Mouse (Mus musculus) hindbrain, embryonic 12.5 days (tissue): ENCODE data around the gene Clec2h. TPM values are rescaled to one million over a fixed set of nuclear protein-coding genes. Genes with fewer than 3 reads are reported as not detected.
"Not testable (repeated sequence)": the region's sequence is repeated elsewhere in the genome, so short reads cannot be mapped to it uniquely, and the experiment has no call there.

Experiments
- ATAC-seq: fragments of 200-750 bp; cut with Nextera tagmentation; 2 replicates; pipeline ENCODE4 v1.8.0; 2017; ENCODE audit warnings: moderate TSS enrichment; ENCODE audit not compliant: low FRiP score
- H3K27ac ChIP-seq: fragments of 300-500 bp; sonication (generic); 2 replicates; pipeline ENCODE4 v1.5.1; 2016; ENCODE audit warnings: mild to moderate bottlenecking
- H3K27me3 ChIP-seq: fragments of 300-500 bp; sonication (generic); 2 replicates; pipeline ENCODE4 v1.6.1; 2016; ENCODE audit warnings: mild to moderate bottlenecking
- H3K36me3 ChIP-seq: fragments of 300-500 bp; sonication (generic); 2 replicates; pipeline ENCODE4 v1.6.1; 2016; ENCODE audit warnings: mild to moderate bottlenecking
- H3K4me1 ChIP-seq: fragments of 300-500 bp; sonication (generic); 2 replicates; pipeline ENCODE4 v1.6.1; 2016
- H3K4me2 ChIP-seq: fragments of 300-500 bp; sonication (generic); replicated peaks from 2 replicates; pipeline ENCODE4 v1.6.1; 2016; ENCODE audit warnings: mild to moderate bottlenecking
- H3K4me3 ChIP-seq: fragments of 300-500 bp; sonication (generic); 2 replicates; pipeline ENCODE4 v1.5.1; 2016; ENCODE audit warnings: mild to moderate bottlenecking
- H3K9ac ChIP-seq: fragments of 300-500 bp; sonication (generic); 2 replicates; pipeline ENCODE4 v1.6.1; 2016; ENCODE audit warnings: mild to moderate bottlenecking, moderate library complexity
- H3K9me3 ChIP-seq: fragments of 300-500 bp; sonication (generic); replicated peaks from 2 replicates; pipeline ENCODE4 v1.6.1; 2016; ENCODE audit warnings: mild to moderate bottlenecking
- WGBS: fragments of 180-500 bp; shearing (Covaris S2); methylation state at CpG from one replicate; pipeline ENCODE4 v1.1.7; 2016; 5-methylcytosine and 5-hydroxymethylcytosine counted together
- polyA plus RNA-seq: library from polyadenylated mRNA; unstranded; fragments of >200 nt; fragmentation: Nextera tagmentation; extraction: Ambion mirVana; gene quantifications from 2 replicates; pipeline ENCODE4 v1.2.1, GENCODE M21; 2016

The Clec2h gene
- polyA plus RNA-seq, 1 experiment from 2014 or later: not detected

DNA sequence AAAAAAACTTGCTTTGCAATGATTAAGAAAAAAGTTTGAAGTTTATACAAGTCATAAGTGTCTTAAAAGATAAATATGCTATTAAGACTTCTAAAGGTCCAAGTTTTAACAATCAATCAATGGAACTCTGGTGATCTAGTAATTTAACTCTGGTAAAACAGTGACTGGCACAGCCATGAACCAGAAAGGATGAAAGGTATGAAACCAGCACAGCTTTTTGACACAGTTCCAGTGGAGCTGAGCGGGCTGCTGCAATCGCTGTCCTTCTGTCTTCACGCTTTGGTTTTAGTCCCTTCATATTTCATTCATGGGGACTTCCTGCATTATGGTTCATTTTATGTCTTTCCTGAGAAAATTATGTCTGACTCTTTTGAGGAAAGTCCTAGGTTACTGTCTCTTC, 12.5 kb upstream of the Clec2h start:
- no peaks in the 10 kb centered on the region for H3K27me3 ChIP-seq
- H3K9me3 ChIP-seq: no peaks in the 10 kb centered on the region
- no peak overlapping the region for H3K9ac ChIP-seq
- H3K4me1 ChIP-seq: no peaks in the 10 kb centered on the region
- no peak for ATAC-seq
- H3K36me3 ChIP-seq: no peaks in the 10 kb centered on the region
- no peak overlapping the region for H3K4me2 ChIP-seq
- WGBS: 92% methylated on average over 3 of the region's 3 CpGs
- no peak overlapping the region for H3K27ac ChIP-seq
- H3K4me3 ChIP-seq: no peak overlapping the region

DNA sequence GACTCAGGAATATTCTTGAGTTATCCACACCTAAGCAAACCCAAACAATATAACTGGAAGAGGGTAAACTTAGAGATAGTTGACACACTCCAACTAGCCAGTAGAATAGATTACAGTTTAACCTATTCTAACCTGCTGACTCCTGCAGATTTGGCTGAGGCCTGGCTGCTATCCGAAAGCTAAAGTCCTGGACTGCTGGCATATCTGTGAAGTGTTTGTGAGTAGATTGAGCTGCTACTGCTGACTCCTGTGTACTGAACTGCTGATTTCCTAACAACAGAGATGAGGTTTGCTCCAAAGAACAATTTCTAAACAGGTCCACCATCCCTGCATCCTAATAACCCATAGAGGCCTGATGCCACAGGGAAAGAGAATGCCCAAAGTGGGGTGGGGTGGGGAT, 12.0 kb upstream of the Clec2h start:
- ATAC-seq: no peak
- Histone ChIP-seq H3K4me3 (no peak overlapping the region), H3K27ac (no peak overlapping the region), H3K4me1 (no peaks in the 10 kb centered on the region), H3K9ac (no peak overlapping the region), H3K36me3 (no peaks in the 10 kb centered on the region), H3K4me2 (no peak overlapping the region), H3K27me3 (no peaks in the 10 kb centered on the region), H3K9me3 (no peaks in the 10 kb centered on the region)
- WGBS: 86% methylated on average over 1 of the region's 1 CpGs

DNA sequence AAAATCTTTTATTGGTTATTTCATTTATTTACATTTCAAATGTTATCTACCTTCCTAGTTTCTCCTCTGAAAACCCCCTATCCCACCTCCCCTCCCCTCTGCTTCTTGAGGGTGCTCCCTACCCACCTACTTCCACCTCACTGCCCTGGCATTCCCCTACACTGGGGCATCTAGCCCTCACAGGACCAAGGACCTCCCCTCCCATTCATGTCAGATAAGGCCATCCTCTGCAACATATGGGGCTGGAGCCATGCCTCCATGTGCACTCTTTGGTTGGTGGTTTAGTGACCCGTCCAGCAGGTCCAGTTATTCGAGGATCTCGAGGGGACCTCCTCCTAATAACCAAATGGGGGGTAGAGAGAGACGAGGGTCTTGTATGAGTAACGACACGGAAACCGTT, 11.4 kb upstream of the Clec2h start:
- not testable (repeated sequence) for H3K27me3 ChIP-seq, H3K9ac ChIP-seq, H3K9me3 ChIP-seq, H3K4me2 ChIP-seq, H3K4me3 ChIP-seq, H3K27ac ChIP-seq, H3K36me3 ChIP-seq, H3K4me1 ChIP-seq, ATAC-seq
- WGBS: 97% methylated on average over 6 of the region's 7 CpGs

DNA sequence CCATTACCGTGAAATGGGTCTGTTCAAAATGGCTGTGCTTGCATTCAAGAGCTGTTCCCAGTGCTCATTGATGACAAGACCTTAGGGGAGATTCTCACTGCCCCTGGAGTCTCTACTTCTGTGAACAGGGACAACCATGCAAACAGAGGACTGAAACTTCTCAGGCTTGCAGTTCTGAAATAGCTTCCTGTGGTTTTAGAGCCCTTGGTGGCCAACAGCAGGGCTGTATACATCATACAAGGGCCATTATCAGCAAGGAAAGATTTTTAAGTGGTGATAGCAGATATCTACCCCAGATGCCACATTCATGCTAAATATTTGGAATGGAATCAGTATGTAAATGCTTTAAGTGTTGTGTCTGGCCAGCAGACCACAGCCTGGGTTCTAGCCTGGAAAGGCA, 9.2 kb upstream of the Clec2h start:
- H3K9me3 ChIP-seq: no peaks in the 10 kb centered on the region
- WGBS: 87% methylated on average over 1 of the region's 1 CpGs
- ATAC-seq: no peak

DNA sequence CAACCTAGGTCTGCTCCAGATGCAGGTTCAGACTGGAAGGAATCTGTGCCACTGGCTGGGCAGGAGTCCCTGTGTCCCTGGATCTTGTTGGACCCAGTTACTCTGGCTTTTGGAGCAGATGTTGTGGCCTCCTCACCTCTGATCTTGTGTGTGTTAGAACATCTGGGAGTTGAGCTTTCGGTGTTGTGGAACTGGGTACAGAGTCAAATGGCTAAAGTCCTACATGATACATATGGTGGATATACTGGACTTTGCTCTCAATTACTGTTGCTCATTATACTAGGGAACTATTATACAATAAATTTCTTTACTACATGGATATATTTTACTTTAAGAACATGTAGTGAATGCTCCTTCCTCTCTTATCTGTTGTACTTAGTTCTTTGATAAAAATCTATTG, 936 bp upstream of the Clec2h start:
- Histone ChIP-seq H3K4me2 (no peak overlapping the region), H3K27ac (no peak overlapping the region), H3K4me3 (no peak overlapping the region), H3K36me3 (no peaks in the 10 kb centered on the region), H3K4me1 (no peaks in the 10 kb centered on the region), H3K9ac (no peak overlapping the region), H3K27me3 (no peaks in the 10 kb centered on the region), H3K9me3 (no peaks in the 10 kb centered on the region)
- no peak for ATAC-seq
- WGBS: 100% methylated on average over 1 of the region's 1 CpGs

More for the DNA sequence above, 9.2 kb upstream of the Clec2h start:
- Histone ChIP-seq H3K27me3 (no peaks in the 10 kb centered on the region), H3K4me3 (no peak overlapping the region), H3K9ac (no peak overlapping the region), H3K4me2 (no peak overlapping the region), H3K27ac (no peak overlapping the region), H3K4me1 (no peaks in the 10 kb centered on the region), H3K36me3 (no peaks in the 10 kb centered on the region)

DNA sequence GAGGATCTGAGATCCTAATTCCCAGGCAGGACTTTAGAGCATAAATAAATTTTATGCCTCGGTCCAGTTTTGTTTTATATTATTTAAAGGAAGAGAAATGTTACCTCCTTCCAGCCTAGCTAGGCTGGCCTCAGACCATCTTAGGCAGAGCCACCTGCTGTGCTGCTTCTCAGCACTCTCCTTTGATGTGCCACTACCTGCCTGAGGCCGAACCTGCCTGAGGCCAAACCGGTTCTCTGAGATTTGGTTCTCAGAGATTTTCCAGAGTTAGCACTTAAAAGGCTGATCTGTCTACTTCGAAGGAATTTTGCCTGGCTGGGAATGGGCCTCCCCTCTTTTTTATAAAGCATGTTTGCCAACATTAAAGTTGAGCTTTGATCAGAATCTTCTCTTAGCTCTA, 7.8 kb downstream of the Clec2h start:
- Histone ChIP-seq H3K9me3 (0 out of 2 replicates have a peak, but pooled peaks cover 3% of the 10 kb centered on the region), H3K4me2 (no peak overlapping the region), H3K4me1 (no peaks in the 10 kb centered on the region), H3K27ac (no peak overlapping the region), H3K9ac (no peak overlapping the region), H3K4me3 (no peak overlapping the region), H3K27me3 (no peaks in the 10 kb centered on the region), H3K36me3 (no peaks in the 10 kb centered on the region)
- WGBS: 57% methylated on average over 4 of the region's 4 CpGs
- no peak for ATAC-seq

DNA sequence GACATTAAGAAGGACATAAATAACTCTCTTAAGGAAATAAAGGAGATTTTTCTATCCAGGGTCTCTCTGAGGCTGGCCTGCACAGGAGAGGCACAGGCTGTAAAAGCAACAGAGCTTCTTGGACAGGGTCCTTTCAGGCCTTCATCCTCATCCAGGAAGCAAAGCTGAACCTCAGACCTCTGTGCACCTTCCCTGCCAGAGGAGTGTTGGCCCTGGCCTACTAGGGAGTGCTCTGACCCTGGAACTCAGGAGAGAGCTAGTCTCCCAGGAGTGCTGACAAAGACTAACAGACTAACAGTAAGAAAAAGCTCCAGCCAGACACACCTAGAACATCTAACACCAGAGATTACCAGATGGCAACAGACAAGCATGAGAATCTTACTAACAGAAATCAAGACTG, 17.4 kb downstream of the Clec2h start:
- H3K9ac ChIP-seq: no peak overlapping the region
- no peaks in the 10 kb centered on the region for H3K27me3 ChIP-seq
- no peak for ATAC-seq
- no peaks in the 10 kb centered on the region for H3K36me3 ChIP-seq
- no peaks in the 10 kb centered on the region for H3K4me1 ChIP-seq
- no peak overlapping the region for H3K4me2 ChIP-seq
- no peaks in the 10 kb centered on the region for H3K9me3 ChIP-seq
- no peak overlapping the region for H3K27ac ChIP-seq
- H3K4me3 ChIP-seq: no peak overlapping the region

DNA sequence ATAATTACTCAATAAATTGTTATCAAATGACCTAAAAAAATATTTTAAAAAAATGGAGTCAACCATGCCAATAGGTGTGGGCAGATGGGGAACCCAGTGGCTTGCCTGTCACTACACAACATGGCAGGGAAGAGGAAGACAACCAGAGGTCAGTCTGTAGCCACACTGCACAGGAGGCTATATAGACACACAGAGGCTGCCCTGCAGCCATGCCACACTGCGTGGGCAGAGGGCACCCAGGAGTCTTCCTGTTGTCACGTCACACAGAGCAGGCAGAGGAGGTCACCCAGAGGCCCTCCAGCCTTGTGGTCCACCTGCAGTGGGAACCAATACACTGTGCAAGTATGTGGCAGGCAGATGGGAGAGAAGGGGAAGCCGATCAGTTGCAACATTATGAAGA, 39.5 kb downstream of the Clec2h start:
- ATAC-seq: no peak
- WGBS: 87% methylated on average over 3 of the region's 3 CpGs
- Histone ChIP-seq H3K27ac (no peak overlapping the region), H3K4me3 (no peak overlapping the region), H3K27me3 (no peaks in the 10 kb centered on the region), H3K4me2 (no peak overlapping the region), H3K4me1 (no peaks in the 10 kb centered on the region), H3K36me3 (no peaks in the 10 kb centered on the region), H3K9ac (no peak overlapping the region), H3K9me3 (no peaks in the 10 kb centered on the region)

DNA sequence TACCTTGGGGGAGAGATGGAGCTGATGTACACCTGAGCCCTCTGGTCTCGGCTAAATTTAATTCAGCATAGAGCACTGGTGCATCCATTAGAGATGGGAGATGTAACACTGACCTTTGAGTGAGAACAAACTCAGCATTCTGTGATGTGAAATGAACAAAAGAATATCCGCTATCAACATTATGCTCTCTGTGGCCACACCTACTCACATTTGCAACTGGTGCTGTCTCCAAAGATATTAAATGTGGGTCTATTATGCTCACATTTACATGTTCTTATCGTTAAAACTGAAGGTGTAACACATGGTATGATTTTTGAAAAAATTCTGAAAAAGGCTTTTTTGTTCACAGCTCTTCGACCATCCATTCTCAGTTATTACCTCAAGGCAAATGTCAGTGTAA, 60.8 kb downstream of the Clec2h start, which contains the start of gene Klrb1:
TSS of gene Klrb1 (minus strand) at position 101 of the 400 bp plus-strand sequence.
- WGBS: 88% methylated on average over 4 of the region's 4 CpGs
- Histone ChIP-seq H3K9me3 (no peaks in the 10 kb centered on the region), H3K4me3 (no peak within 1 kb of the TSS), H3K4me1 (no peaks in the 10 kb centered on the region), H3K36me3 (no peaks in the 10 kb centered on the region), H3K9ac (no peak within 1 kb of the TSS), H3K27ac (no peak within 1 kb of the TSS), H3K27me3 (no peaks in the 10 kb centered on the region), H3K4me2 (no peak within 1 kb of the TSS)
- no peak for ATAC-seq

Other genes with a start within 250 kb of the Clec2h start
- 33.4 and 37.7 TPM in 2 replicates for gene Itfg2, start 237.5 kb upstream of the Clec2h start, polyA plus RNA-seq
- gene Fkbp4, start 223.7 kb upstream of the Clec2h start, polyA plus RNA-seq: 415 and 439 TPM in 2 replicates
- not detected in 2 replicates for gene Pzp, start 135.7 kb upstream of the Clec2h start, polyA plus RNA-seq
- gene A2ml1, start 80.8 kb upstream of the Clec2h start, polyA plus RNA-seq: not detected in 2 replicates
- gene Klrb1a, start 38.9 kb upstream of the Clec2h start, polyA plus RNA-seq: not detected in 2 replicates
- gene Klrb1, start 60.7 kb downstream of the Clec2h start, polyA plus RNA-seq: not detected in 2 replicates
- not detected in 2 replicates for gene Klrb1c, start 126.8 kb downstream of the Clec2h start, polyA plus RNA-seq
- not detected in 2 replicates for gene Gm44511, start 163.9 kb downstream of the Clec2h start, polyA plus RNA-seq
- gene Klrb1b, start 163.9 kb downstream of the Clec2h start, polyA plus RNA-seq: 0.25 TPM in 1 of 2 replicates, not detected in the other
- gene Clec2i, start 225.2 kb downstream of the Clec2h start, polyA plus RNA-seq: not detected in 2 replicates
- gene BC035044, start 228.7 kb downstream of the Clec2h start, polyA plus RNA-seq: 0.35 and 0.57 TPM in 2 replicates